Mouse (Mus musculus) lung, postnatal 0 days (tissue): ENCODE data around the gene Trappc6a.

Source experiments
- CTCF ChIP-seq: IDR thresholded peaks from 2 replicates; pipeline ENCODE4 v1.5.1; 2016; ENCODE audit warnings: antibody characterized with exemption, mild to moderate bottlenecking
- EP300 ChIP-seq: IDR thresholded peaks from 2 replicates; pipeline ENCODE4 v1.6.1; 2016; ENCODE audit warnings: antibody characterized with exemption, mild to moderate bottlenecking, control low read depth

DNA sequence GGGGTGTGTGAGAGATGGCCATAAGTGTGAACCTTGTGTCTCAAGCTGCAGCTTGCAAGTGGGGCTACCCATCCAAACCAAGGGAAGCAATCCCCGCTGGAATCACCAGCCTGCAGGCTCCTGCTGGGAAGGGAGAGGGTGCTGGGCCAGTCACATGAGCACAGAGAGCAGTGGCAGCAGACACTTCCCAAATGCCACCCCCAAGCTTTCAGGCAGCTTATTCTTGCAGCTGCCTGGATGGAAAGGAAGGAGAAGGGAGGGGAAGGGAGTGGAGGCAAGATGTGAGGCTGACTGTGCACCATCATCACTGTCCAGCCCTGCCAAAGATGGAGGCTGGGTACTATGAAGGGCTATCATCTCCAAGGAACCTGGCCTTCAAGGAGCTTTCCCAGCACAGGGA, 46.0 kb downstream of the Trappc6a start:
- TF ChIP-seq EP300 (no peak), CTCF (no peak)
